Mouse (Mus musculus) stomach, adult 2 months (tissue): Measurements from ENCODE around the gene Olfr458. TPM values are rescaled to one million over a fixed set of nuclear protein-coding genes. Genes with fewer than 3 reads are reported as not detected.

Experiments used
- polyA plus RNA-seq: library from polyadenylated mRNA; depleted of rRNA; stranded (reverse); fragments of >200 nt; gene quantifications from 2 replicates; pipeline ENCODE4 v1.2.3, GENCODE M21; 2012; rRNA removed

The Olfr458 gene
- polyA plus RNA-seq, result not detected in 2 replicates

DNA sequence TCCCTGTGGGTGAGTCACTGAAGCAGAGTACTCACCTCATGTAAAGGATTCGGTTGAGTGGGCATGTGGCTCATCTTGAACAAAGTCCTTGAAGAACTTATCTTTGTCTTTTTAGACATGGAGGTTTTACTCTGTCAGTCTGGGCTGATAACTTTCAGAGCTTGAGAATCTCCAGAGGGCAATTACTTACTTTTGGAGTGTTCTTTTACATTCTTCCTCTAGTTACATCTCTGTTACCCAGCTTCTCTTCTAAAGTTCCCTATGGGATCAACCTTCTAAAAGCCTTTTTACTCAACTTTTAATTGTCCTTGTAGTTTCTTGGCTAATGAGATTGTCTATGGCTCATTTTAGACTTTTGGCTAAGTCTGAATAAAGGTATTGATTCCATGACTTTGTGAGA is at the start of gene Olfr458:
TSS of gene Olfr458 (minus strand) at position 101 of the 400 bp plus-strand sequence.

DNA sequence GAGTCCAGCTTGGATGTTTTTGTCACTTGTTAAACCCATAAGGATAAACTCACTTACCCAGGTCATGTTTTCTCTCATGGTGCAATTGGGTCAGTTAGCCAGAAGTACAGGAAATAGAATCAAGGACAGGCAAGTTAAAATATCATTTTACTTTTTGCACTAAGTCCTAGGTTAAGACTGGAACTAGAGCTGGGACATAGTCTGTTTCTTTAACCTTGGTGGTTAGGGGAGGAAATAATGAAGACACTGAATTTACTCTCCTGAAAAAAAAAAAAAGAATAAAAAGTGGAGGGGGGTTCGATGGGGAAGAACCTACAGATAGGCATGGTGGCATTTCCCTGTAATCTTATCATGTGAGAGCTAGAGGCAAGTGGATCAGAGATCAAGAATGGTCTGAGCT is 22.1 kb upstream of the Olfr458 start, which contains the start of gene Olfr456:
TSS of gene Olfr456 (minus strand) at position 101 of the 400 bp plus-strand sequence.

DNA sequence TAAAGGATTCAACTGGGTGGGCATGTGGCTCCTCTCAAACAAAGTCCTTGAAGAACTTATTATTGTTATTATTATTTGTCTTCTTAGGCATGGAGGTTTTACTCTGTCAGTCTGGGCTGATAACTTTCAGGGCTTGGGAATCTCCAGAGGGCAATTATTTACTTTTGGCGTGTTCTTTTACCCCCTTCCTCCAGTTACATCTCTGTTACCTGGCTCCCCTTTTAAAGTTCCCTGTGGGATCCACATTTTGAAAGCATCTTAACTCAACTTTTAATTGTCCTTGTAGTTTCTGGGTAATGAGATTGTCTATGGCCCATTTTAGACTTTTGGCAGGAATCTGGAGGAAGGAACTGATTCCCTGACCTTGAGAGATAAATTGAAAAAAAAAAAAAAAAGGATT is 11.2 kb upstream of the Olfr458 start, which contains the start of gene Olfr457:
TSS of gene Olfr457 (minus strand) at position 101 of the 400 bp plus-strand sequence.

DNA sequence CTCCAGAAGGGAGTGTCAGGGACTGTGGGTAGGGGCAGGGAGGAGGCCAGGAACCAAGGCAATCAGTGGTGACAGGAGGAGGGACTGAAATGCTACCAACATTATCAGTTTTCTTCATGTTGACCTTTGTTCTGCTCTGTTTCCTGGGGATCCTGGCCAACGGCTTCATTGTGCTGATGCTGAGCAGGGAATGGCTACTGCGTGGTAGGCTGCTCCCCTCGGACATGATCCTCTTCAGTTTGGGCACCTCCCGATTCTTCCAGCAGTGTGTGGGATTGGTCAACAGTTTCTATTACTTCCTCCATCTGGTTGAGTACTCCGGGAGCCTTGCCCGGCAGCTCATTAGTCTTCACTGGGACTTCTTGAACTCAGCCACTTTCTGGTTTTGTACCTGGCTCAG is 30.6 kb downstream of the Olfr458 start, which contains the start of gene Tas2r126:
TSS of gene Tas2r126 (plus strand) at position 90 of the 400 bp plus-strand sequence.

Other genes with a start within 250 kb of the Olfr458 start
- not detected in 2 replicates for gene Tas2r144, start 249.9 kb downstream of the Olfr458 start, polyA plus RNA-seq
- 16.7 and 24.8 TPM in 2 replicates for gene Gstk1, start 219.3 kb downstream of the Olfr458 start, polyA plus RNA-seq
- 11.0 and 11.8 TPM in 2 replicates for gene Tmem139, start 203.2 kb downstream of the Olfr458 start, polyA plus RNA-seq
- gene Casp2, start 200.2 kb downstream of the Olfr458 start, polyA plus RNA-seq, result 10.0 and 18.8 TPM in 2 replicates
- gene Clcn1, start 178.5 kb downstream of the Olfr458 start, polyA plus RNA-seq, result 0.29 and 0.65 TPM in 2 replicates
- gene Fam131b, start 140.6 kb downstream of the Olfr458 start, polyA plus RNA-seq, result 0.09 and 0.14 TPM in 2 replicates
- 107 and 152 TPM in 2 replicates for gene Zyx, start 115.6 kb downstream of the Olfr458 start, polyA plus RNA-seq
- 10.1 and 11.7 TPM in 2 replicates for gene Epha1, start 91.9 kb downstream of the Olfr458 start, polyA plus RNA-seq
- gene Tas2r143, start 65.0 kb downstream of the Olfr458 start, polyA plus RNA-seq, result 0.12 TPM in 1 of 2 replicates, not detected in the other
- gene Tas2r135, start 59.8 kb downstream of the Olfr458 start, polyA plus RNA-seq, result not detected in 2 replicates
- gene Tas2r126, start 30.7 kb downstream of the Olfr458 start, polyA plus RNA-seq, result 0.06 and 0.11 TPM in 2 replicates
- gene Olfr457, start 11.1 kb upstream of the Olfr458 start, polyA plus RNA-seq, result not detected in 2 replicates
- gene Olfr456, start 22.0 kb upstream of the Olfr458 start, polyA plus RNA-seq, result not detected in 2 replicates
- gene Olfr455, start 82.4 kb upstream of the Olfr458 start, polyA plus RNA-seq, result not detected in 2 replicates
- not detected in 2 replicates for gene Tcaf3, start 132.5 kb upstream of the Olfr458 start, polyA plus RNA-seq
- 2.4 and 3.3 TPM in 2 replicates for gene Tcaf2, start 180.1 kb upstream of the Olfr458 start, polyA plus RNA-seq
- gene Tcaf1, start 244.9 kb upstream of the Olfr458 start, polyA plus RNA-seq, result 3.0 and 3.2 TPM in 2 replicates